Mouse (Mus musculus): ENCODE measurements around the gene Trio.

Gene Trio

GRCm38 (mm10) chr15:27923280-27923986 is 102.2 kb downstream of the Trio start:
- no peak for DNase-seq (ENCODE audit: low spot score)

- DNase-seq (ENCODE audit: low spot score) = no peak
Measured at GRCm38 (mm10) chr15:27920751-27921150, 104.9 kb downstream of the Trio start.

GRCm38 (mm10) chr15:27919540-27919939 is 106.1 kb downstream of the Trio start:
- DNase-seq (ENCODE audit: low spot score) = no peak

GRCm38 (mm10) chr15:27918798-27919197 is 106.8 kb downstream of the Trio start:
- DNase-seq (ENCODE audit: low spot score) = no peak

GRCm38 (mm10) chr15:27916204-27916603 is 109.4 kb downstream of the Trio start:
- DNase-seq (ENCODE audit: low spot score) = no peak

- no peak for DNase-seq (ENCODE audit: low spot score)
Measured at GRCm38 (mm10) chr15:27913013-27913412, 112.6 kb downstream of the Trio start.

- DNase-seq (ENCODE audit: low spot score) = no peak
Measured at GRCm38 (mm10) chr15:27911196-27911595, 114.5 kb downstream of the Trio start.

- no peak for DNase-seq (ENCODE audit: low spot score)
Measured at GRCm38 (mm10) chr15:27910179-27910578, 115.5 kb downstream of the Trio start.

- no peak for DNase-seq (ENCODE audit: low spot score)
Measured at GRCm38 (mm10) chr15:27907649-27908048, 118.0 kb downstream of the Trio start.

GRCm38 (mm10) chr15:27906409-27906808 is 119.2 kb downstream of the Trio start:
- DNase-seq (ENCODE audit: low spot score) = no peak

GRCm38 (mm10) chr15:27905341-27905740 is 120.3 kb downstream of the Trio start:
- DNase-seq (ENCODE audit: low spot score) = no peak

GRCm38 (mm10) chr15:27904346-27905005 is 121.2 kb downstream of the Trio start:
- DNase-seq (ENCODE audit: low spot score) = no peak

- DNase-seq (ENCODE audit: low spot score) = no peak
Measured at GRCm38 (mm10) chr15:27901200-27901599, 124.4 kb downstream of the Trio start.

GRCm38 (mm10) chr15:27898795-27899406 is 126.7 kb downstream of the Trio start:
- no peak for DNase-seq (ENCODE audit: low spot score)

GRCm38 (mm10) chr15:27894112-27894511 is 131.5 kb downstream of the Trio start:
- DNase-seq (ENCODE audit: low spot score) = no peak

GRCm38 (mm10) chr15:27892029-27892428 is 133.6 kb downstream of the Trio start:
- no peak for DNase-seq (ENCODE audit: low spot score)

GRCm38 (mm10) chr15:27890666-27891065 is 135.0 kb downstream of the Trio start:
- no peak for DNase-seq (ENCODE audit: low spot score)

GRCm38 (mm10) chr15:27888153-27888552 is 137.5 kb downstream of the Trio start:
- no peak for DNase-seq (ENCODE audit: low spot score)

GRCm38 (mm10) chr15:27886992-27887391 is 138.7 kb downstream of the Trio start:
- no peak for DNase-seq (ENCODE audit: low spot score)

- DNase-seq (ENCODE audit: low spot score) = peak; percentile 73
Measured at GRCm38 (mm10) chr15:27884347-27885250, 141.0 kb downstream of the Trio start.

- DNase-seq (ENCODE audit: low spot score) = no peak
Measured at GRCm38 (mm10) chr15:27883881-27884280, 141.8 kb downstream of the Trio start.

GRCm38 (mm10) chr15:27882898-27883297 is 142.8 kb downstream of the Trio start:
- no peak for DNase-seq (ENCODE audit: low spot score)

Data from testis, postnatal 14 days (tissue).